Mouse (Mus musculus) thymus, postnatal 14 days (tissue): ENCODE measurements at regions not wholly inside any gene's neighbourhood (a gene's known extent, or its start where the extent isn't known, plus 50 kb on each side); places are given as distances from the start of the nearest gene placed in this dataset.
"Not testable (repeated sequence)": the region's sequence is repeated elsewhere in the genome, so short reads cannot be mapped to it uniquely, and the experiment has no call there.

Experiments used
- DNase-seq: peaks from one replicate; pipeline ENCODE4 v3.0.0; 2021

GRCm38 (mm10) chr2:114723971-114724666 lies 69.4 kb upstream of the Dph6 start:
- DNase-seq, result no peak

GRCm38 (mm10) chr2:114727197-114727596 lies 72.4 kb upstream of the Dph6 start:
- DNase-seq, result no peak

GRCm38 (mm10) chr2:114734861-114735569 lies 80.3 kb upstream of the Dph6 start:
- DNase-seq, result no peak

GRCm38 (mm10) chr2:114739421-114740212 lies 84.9 kb upstream of the Dph6 start:
- no peak for DNase-seq

- no peak for DNase-seq
Measured at GRCm38 (mm10) chr2:114763276-114763675, 108.5 kb upstream of the Dph6 start.

- not testable (repeated sequence) for DNase-seq
Measured at GRCm38 (mm10) chr2:114773723-114774122, 119.0 kb upstream of the Dph6 start.

GRCm38 (mm10) chr2:114774278-114774677 lies 119.5 kb upstream of the Dph6 start:
- no peak for DNase-seq

GRCm38 (mm10) chr2:114775532-114775931 lies 120.8 kb upstream of the Dph6 start:
- DNase-seq, result no peak

GRCm38 (mm10) chr2:114776176-114776575 lies 121.4 kb upstream of the Dph6 start:
- DNase-seq, result no peak

- no peak for DNase-seq
Measured at GRCm38 (mm10) chr2:114782450-114782849, 127.7 kb upstream of the Dph6 start.

- DNase-seq, result no peak
Measured at GRCm38 (mm10) chr2:114784191-114784590, 129.4 kb upstream of the Dph6 start.

- no peak for DNase-seq
Measured at GRCm38 (mm10) chr2:114788251-114788650, 133.5 kb upstream of the Dph6 start.

- no peak for DNase-seq
Measured at GRCm38 (mm10) chr2:114796630-114797290, 142.0 kb upstream of the Dph6 start.

- no peak for DNase-seq
Measured at GRCm38 (mm10) chr2:114797291-114797650, 142.5 kb upstream of the Dph6 start.

GRCm38 (mm10) chr2:114803241-114803640 lies 148.5 kb upstream of the Dph6 start:
- no peak for DNase-seq

- DNase-seq, result no peak
Measured at GRCm38 (mm10) chr2:114803928-114804327, 149.2 kb upstream of the Dph6 start.

- no peak for DNase-seq
Measured at GRCm38 (mm10) chr2:114805436-114806047, 150.8 kb upstream of the Dph6 start.

- DNase-seq, result no peak
Measured at GRCm38 (mm10) chr2:114808046-114808445, 153.3 kb upstream of the Dph6 start.

- DNase-seq, result no peak
Measured at GRCm38 (mm10) chr2:114812141-114812902, 157.6 kb upstream of the Dph6 start.

GRCm38 (mm10) chr2:114812903-114813290 lies 158.1 kb upstream of the Dph6 start:
- DNase-seq, result no peak

GRCm38 (mm10) chr2:114822657-114823056 lies 167.9 kb upstream of the Dph6 start:
- DNase-seq, result no peak

GRCm38 (mm10) chr2:114828192-114828591 lies 173.4 kb upstream of the Dph6 start:
- DNase-seq, result no peak
